Mouse (Mus musculus) urinary bladder, postnatal 0 days (tissue): ENCODE measurements around the gene Gm29106. TPM values are rescaled to one million over a fixed set of nuclear protein-coding genes. Genes with fewer than 3 reads are reported as not detected.

ENCODE experiments used
- polyA plus RNA-seq: library from polyadenylated mRNA; unstranded; fragments of >200 nt; fragmentation: Nextera tagmentation; extraction: Ambion mirVana; gene quantifications from 2 replicates; pipeline ENCODE4 v1.2.1, GENCODE M21; 2015

Gene Gm29106
- polyA plus RNA-seq = 0.02 TPM in 1 of 2 replicates, not detected in the other

GRCm38 (mm10) chr1:118176242-118176641 lies at the start of gene Gm29106:
Gene Gm29106, plus strand, starts transcription at chr1:118176542.

Other genes with a start within 250 kb of the Gm29106 start
- not detected in 2 replicates for gene Gm28168, start 248.5 kb upstream of the Gm29106 start, polyA plus RNA-seq
- not detected in 2 replicates for gene Gm7145, start 210.6 kb upstream of the Gm29106 start, polyA plus RNA-seq
- gene Tsn, start 135.2 kb downstream of the Gm29106 start, polyA plus RNA-seq = 162 and 200 TPM in 2 replicates
- 43.4 and 48.7 TPM in 2 replicates for gene Nifk, start 145.3 kb downstream of the Gm29106 start, polyA plus RNA-seq
- gene Clasp1, start 212.5 kb downstream of the Gm29106 start, polyA plus RNA-seq = 15.0 and 15.2 TPM in 2 replicates